7 mouse cellular contexts compared by ENCODE assay signal in the genomic region with DNA sequence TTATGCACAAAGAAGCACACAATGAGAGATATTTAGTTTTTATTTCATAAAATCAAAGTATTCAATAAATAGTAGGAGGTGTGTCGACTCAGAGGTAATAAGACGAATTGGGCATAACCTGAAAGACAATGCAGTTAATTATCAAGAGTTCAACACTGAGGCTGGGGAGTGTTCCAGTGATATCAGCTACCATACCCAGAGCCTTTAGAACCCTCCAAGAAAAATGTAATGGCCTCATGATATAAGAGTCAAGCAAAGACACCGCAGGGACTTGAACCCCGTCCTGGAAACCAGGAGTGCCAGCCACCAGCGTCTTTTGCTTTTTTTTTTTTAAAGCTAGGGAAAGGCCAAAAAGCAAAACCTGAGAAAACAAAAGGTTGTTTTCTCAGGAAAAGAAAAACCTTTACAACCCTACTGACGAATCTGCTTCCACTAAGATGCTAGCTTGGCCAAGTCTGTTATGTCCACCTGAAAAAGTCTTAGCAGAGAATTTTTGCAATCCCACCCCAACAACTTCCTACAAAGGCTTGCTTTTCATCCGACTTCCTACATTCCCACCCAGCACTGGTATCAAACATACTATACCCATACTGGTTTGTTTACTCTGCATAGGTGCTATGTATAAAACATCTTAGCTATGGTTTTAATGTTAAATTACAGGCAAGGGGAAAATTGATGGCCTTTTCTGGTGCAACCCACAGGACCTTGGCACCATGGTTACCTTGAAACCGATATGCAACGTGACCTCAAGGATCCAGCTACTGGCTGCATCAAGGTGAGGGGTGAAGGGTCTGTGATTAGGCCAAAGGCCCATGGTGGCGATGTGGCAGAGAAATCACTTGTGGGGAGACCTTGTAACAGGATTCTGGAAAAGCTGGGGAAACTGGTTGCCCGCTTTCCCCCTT. TPM values are rescaled to one million over a fixed set of nuclear protein-coding genes. Genes with fewer than 3 reads are reported as not detected.
DNase-seq lines count a peak whose midpoint lies in the region; ATAC-seq lines count a peak whose summit lies in the region.

No protein-coding gene starts in this region.

- H3K36me3 ChIP-seq in lung, embryonic 15.5 days: peaks cover 44% of the 10 kb centered on the region
- peaks cover 40% of the 10 kb centered on the region for H3K36me3 ChIP-seq in embryonic facial prominence, embryonic 13.5 days
- peaks cover 45% of the 10 kb centered on the region for H3K36me3 ChIP-seq in intestine, embryonic 14.5 days (ENCODE audit: control insufficient read depth, insufficient read depth, low read length)

- H3K4me3 ChIP-seq in lung, embryonic 15.5 days: peak overlapping the region; percentile 86
- peak overlapping the region; percentile 91 for H3K4me3 ChIP-seq in embryonic facial prominence, embryonic 13.5 days
- H3K4me3 ChIP-seq in intestine, embryonic 14.5 days (ENCODE audit: low read depth, low read length): peak overlapping the region; percentile 90

- peak overlapping the region; percentile 71 for H3K9ac ChIP-seq in lung, embryonic 15.5 days
- peak overlapping the region; percentile 80 for H3K9ac ChIP-seq in embryonic facial prominence, embryonic 13.5 days
- H3K9ac ChIP-seq in intestine, embryonic 14.5 days (ENCODE audit: low read length): peak overlapping the region; percentile 96

- no peak for ATAC-seq in lung, embryonic 15.5 days (ENCODE audit: borderline replicate concordance, extremely low read depth, low FRiP score, low TSS enrichment)
- no peak for ATAC-seq in embryonic facial prominence, embryonic 13.5 days (ENCODE audit: insufficient number of reproducible peaks, insufficient read depth, low FRiP score, low TSS enrichment, low read depth)
- ATAC-seq in intestine, embryonic 14.5 days (replicated peaks; ENCODE audit: low FRiP score, low TSS enrichment, low read depth): no peak

- peaks cover 25% of the 10 kb centered on the region for H3K4me1 ChIP-seq in lung, embryonic 15.5 days
- peaks cover 37% of the 10 kb centered on the region for H3K4me1 ChIP-seq in embryonic facial prominence, embryonic 13.5 days
- peaks cover 20% of the 10 kb centered on the region for H3K4me1 ChIP-seq in intestine, embryonic 14.5 days (replicated peaks; ENCODE audit: control insufficient read depth, insufficient read depth, low read length)

- no peak for DNase-seq in lung, adult 18-20 months
- peak; percentile 67 for DNase-seq in intestine, embryonic 14.5 days (ENCODE audit: low spot score)
- DNase-seq in naive thymus-derived CD4-positive, alpha-beta T cell, adult 2 months (ENCODE audit: low read depth): peak; percentile 45
- DNase-seq in T-cell, adult 2 months (ENCODE audit: low spot score): no peak
- no peak for DNase-seq in ovary, adult 18-20 months (ENCODE audit: low spot score)

- H3K9me3 ChIP-seq in lung, embryonic 15.5 days: no peaks in the 10 kb centered on the region
- no peaks in the 10 kb centered on the region for H3K9me3 ChIP-seq in embryonic facial prominence, embryonic 13.5 days
- no peaks in the 10 kb centered on the region for H3K9me3 ChIP-seq in intestine, embryonic 14.5 days (ENCODE audit: control insufficient read depth, low read length)

- no peaks in the 10 kb centered on the region for H3K27me3 ChIP-seq in lung, embryonic 15.5 days
- no peaks in the 10 kb centered on the region for H3K27me3 ChIP-seq in embryonic facial prominence, embryonic 13.5 days
- no peaks in the 10 kb centered on the region for H3K27me3 ChIP-seq in intestine, embryonic 14.5 days (replicated peaks; ENCODE audit: control insufficient read depth, insufficient read depth, low read length)

- peak overlapping the region; percentile 67 for H3K4me2 ChIP-seq in lung, embryonic 15.5 days
- H3K4me2 ChIP-seq in embryonic facial prominence, embryonic 13.5 days: peak overlapping the region; percentile 95
- H3K4me2 ChIP-seq in intestine, embryonic 14.5 days (ENCODE audit: low read length): peak overlapping the region; percentile 99

- 49% methylated on average over 11 of the region's 11 CpGs for WGBS in lung, embryonic 15.5 days
- WGBS in embryonic facial prominence, embryonic 13.5 days: 66% methylated on average over 11 of the region's 11 CpGs
- WGBS in intestine, embryonic 14.5 days: 62% methylated on average over 11 of the region's 11 CpGs

- peak overlapping the region; percentile 34 for H3K27ac ChIP-seq in lung, embryonic 15.5 days
- H3K27ac ChIP-seq in embryonic facial prominence, embryonic 13.5 days: peak overlapping the region; percentile 58
- peak overlapping the region; percentile 5 for H3K27ac ChIP-seq in intestine, embryonic 14.5 days (ENCODE audit: low read depth)

RNA-seq across cellular contexts. Expression of a gene that starts 24.7 kb away (rescaled TPM):
- 76.1 and 83.6 TPM in 2 replicates for polyA plus RNA-seq in lung, embryonic 15.5 days (2015; fragmentation: Nextera tagmentation; extraction: Ambion mirVana)
- 73.0 and 75.3 TPM in 2 replicates for polyA plus RNA-seq in embryonic facial prominence, embryonic 13.5 days (2015; fragmentation: Nextera tagmentation; extraction: Ambion mirVana)
- 68.8 and 69.2 TPM in 2 replicates for polyA plus RNA-seq in intestine, embryonic 14.5 days (2014; fragmentation: Nextera tagmentation; extraction: Ambion mirVana)

RNA-seq across cellular contexts. Expression of a gene that starts 55.2 kb away (rescaled TPM):
- polyA plus RNA-seq in lung, embryonic 15.5 days (2015; fragmentation: Nextera tagmentation; extraction: Ambion mirVana): 47.2 and 54.9 TPM in 2 replicates
- 44.4 and 47.8 TPM in 2 replicates for polyA plus RNA-seq in embryonic facial prominence, embryonic 13.5 days (2015; fragmentation: Nextera tagmentation; extraction: Ambion mirVana)
- polyA plus RNA-seq in intestine, embryonic 14.5 days (2014; fragmentation: Nextera tagmentation; extraction: Ambion mirVana): 30.1 and 36.0 TPM in 2 replicates

Comparison
In these comparisons a context has a peak if more than half of its experiments do, and no peak if none do; other contexts are left out.
1. H3K27ac ChIP-seq: peak in every context shown above with its lines; median percentile 58 in embryonic facial prominence, embryonic 13.5 days; 34 in lung, embryonic 15.5 days; 5 in intestine, embryonic 14.5 days.
2. DNase-seq: peak in intestine, embryonic 14.5 days (single experiment) and naive thymus-derived CD4-positive, alpha-beta T cell, adult 2 months (single experiment); none in lung, adult 18-20 months (0 of 2), T-cell, adult 2 months (single experiment) and ovary, adult 18-20 months (single experiment).
3. Peak in every context shown above with its lines, with median percentiles within 50 percentile points of each other: H3K4me2 ChIP-seq, H3K4me3 ChIP-seq and H3K9ac ChIP-seq.